Mouse (Mus musculus) hematopoietic stem cell, adult 5-6 weeks (primary cell): Measurements from ENCODE around the gene Cldn22. TPM values are rescaled to one million over a fixed set of nuclear protein-coding genes. Genes with fewer than 3 reads are reported as not detected.

Source experiments
- ATAC-seq, 2 experiments: fragments of 125-278 bp in 1 of 2; replicated peaks in 1 of 2; 2 replicates each; pipeline ENCODE4 v1.8.0; 2016 to 2017; ENCODE audit warnings: inconsistent platforms in 2 of 2, mild to moderate bottlenecking in 2 of 2, moderate number of reproducible peaks in 2 of 2, low read depth in 1 of 2, moderate TSS enrichment in 1 of 2; ENCODE audit not compliant: low FRiP score in 2 of 2, poor library complexity in 2 of 2, severe bottlenecking in 2 of 2, insufficient read depth in 1 of 2, low TSS enrichment in 1 of 2
- total RNA-seq: library from RNA; stranded (forward); fragments of 172-1452, 232-1000 nt; gene quantifications from 2 replicates; pipeline ENCODE4 v1.2.3, GENCODE M21; 2017

Cldn22 gene
- total RNA-seq, 1 experiment from 2014 or later: not detected

- 0 out of 4 replicates have a peak, but pooled peaks of 1 of the 2 experiments have one; percentile 6 for ATAC-seq
These were observed 1.7 kb upstream of the Cldn22 start for GRCm38 (mm10) chr8:47822541-47822940.

GRCm38 (mm10) chr8:47823777-47824176 lies 505 bp upstream of the Cldn22 start:
- no peak for ATAC-seq

- no peak for ATAC-seq
These were observed 1.3 kb downstream of the Cldn22 start for GRCm38 (mm10) chr8:47825596-47825995.

- no peak for ATAC-seq
These were observed 2.6 kb downstream of the Cldn22 start for GRCm38 (mm10) chr8:47826911-47827310.

- no peak for ATAC-seq
These were observed 8.3 kb downstream of the Cldn22 start for GRCm38 (mm10) chr8:47832616-47833015.

GRCm38 (mm10) chr8:47833944-47834343 lies 9.7 kb downstream of the Cldn22 start:
- peak in 1 of 2 experiments; percentile 31; a peak in 1 of 4 replicates for ATAC-seq

GRCm38 (mm10) chr8:47843063-47843462 lies 18.8 kb downstream of the Cldn22 start:
- no peak for ATAC-seq

GRCm38 (mm10) chr8:47843651-47844050 lies 19.4 kb downstream of the Cldn22 start:
- ATAC-seq: no peak

- no peak for ATAC-seq
These were observed 21.7 kb downstream of the Cldn22 start for GRCm38 (mm10) chr8:47845956-47846355.

GRCm38 (mm10) chr8:47847161-47847560 lies 22.9 kb downstream of the Cldn22 start:
- no peak for ATAC-seq

GRCm38 (mm10) chr8:47847931-47848330 lies 23.6 kb downstream of the Cldn22 start:
- ATAC-seq: no peak

- ATAC-seq: no peak
These were observed 25.6 kb downstream of the Cldn22 start for GRCm38 (mm10) chr8:47849842-47850241.

GRCm38 (mm10) chr8:47851824-47852502 lies 27.7 kb downstream of the Cldn22 start:
- ATAC-seq: peak; percentile 79

GRCm38 (mm10) chr8:47852737-47853136 lies 28.5 kb downstream of the Cldn22 start:
- ATAC-seq: no peak

GRCm38 (mm10) chr8:47853356-47853755 lies 29.1 kb downstream of the Cldn22 start:
- ATAC-seq: no peak

GRCm38 (mm10) chr8:47859259-47859658 lies 35.0 kb downstream of the Cldn22 start:
- ATAC-seq: no peak

- ATAC-seq: no peak
These were observed 42.3 kb downstream of the Cldn22 start for GRCm38 (mm10) chr8:47866568-47866967.

- ATAC-seq: peak; percentile 93 to 95
These were observed 42.8 kb downstream of the Cldn22 start for GRCm38 (mm10) chr8:47867067-47867466.
